Mouse (Mus musculus): ENCODE results near the gene Xpo4. TPM values are rescaled to one million over a fixed set of nuclear protein-coding genes. Genes with fewer than 3 reads are reported as not detected.

Gene Xpo4
- total and polyA plus RNA-seq, 3 experiments, result 3.2 to 33.6 (median 28.5) TPM

DNA sequence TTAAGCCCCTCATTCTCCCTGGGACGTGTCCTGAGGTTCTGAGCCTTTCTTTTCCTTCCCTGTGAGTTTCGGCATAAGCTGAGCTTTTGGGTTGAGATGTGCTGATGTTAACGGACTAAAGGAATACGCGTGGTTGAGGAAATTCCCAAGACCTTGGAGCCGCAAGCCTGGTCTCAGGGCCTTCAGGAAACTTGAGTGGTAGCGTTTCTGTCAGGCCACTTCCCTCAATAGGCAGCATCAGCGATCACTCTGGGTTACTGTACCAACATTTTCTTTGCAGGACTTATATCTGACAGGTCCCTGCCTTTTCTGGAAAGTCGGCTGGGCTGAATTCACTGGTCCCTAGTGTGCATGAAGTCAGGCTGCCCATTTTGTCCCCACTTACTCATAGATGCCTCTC, 128.4 kb downstream of the Xpo4 start:
- DNase-seq, result no peak

- no peak for DNase-seq
Measured at GRCm38 (mm10) chr14:57535646-57536045, 129.6 kb downstream of the Xpo4 start.

- no peak for DNase-seq
Measured at GRCm38 (mm10) chr14:57534961-57535360, 130.3 kb downstream of the Xpo4 start.

DNA sequence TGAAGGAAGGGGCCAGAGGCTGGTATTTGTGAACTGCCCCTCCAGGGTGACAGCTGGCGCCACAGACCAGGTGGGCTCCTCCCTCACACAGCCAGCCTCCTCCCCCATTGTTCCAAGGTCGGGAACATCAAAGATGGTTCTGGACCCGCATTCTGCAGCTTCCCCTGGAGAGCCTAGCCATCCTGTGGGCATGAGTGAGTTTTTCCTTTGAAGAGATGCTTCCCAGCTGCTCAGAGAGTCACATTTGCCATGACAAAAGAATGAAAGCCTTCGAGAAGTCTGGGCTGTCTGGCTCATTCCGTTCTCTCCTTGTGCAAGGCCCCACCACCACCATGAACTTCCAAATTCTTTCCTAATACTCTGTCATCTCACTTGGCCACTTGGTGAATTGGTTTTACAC, 130.9 kb downstream of the Xpo4 start:
- no peak for DNase-seq

GRCm38 (mm10) chr14:57533841-57534240, 131.4 kb downstream of the Xpo4 start:
- no peak for DNase-seq

GRCm38 (mm10) chr14:57533214-57533613, 132.0 kb downstream of the Xpo4 start:
- DNase-seq, result peak; percentile 47

- DNase-seq, result no peak
Measured at GRCm38 (mm10) chr14:57532577-57532976, 132.7 kb downstream of the Xpo4 start.

DNA sequence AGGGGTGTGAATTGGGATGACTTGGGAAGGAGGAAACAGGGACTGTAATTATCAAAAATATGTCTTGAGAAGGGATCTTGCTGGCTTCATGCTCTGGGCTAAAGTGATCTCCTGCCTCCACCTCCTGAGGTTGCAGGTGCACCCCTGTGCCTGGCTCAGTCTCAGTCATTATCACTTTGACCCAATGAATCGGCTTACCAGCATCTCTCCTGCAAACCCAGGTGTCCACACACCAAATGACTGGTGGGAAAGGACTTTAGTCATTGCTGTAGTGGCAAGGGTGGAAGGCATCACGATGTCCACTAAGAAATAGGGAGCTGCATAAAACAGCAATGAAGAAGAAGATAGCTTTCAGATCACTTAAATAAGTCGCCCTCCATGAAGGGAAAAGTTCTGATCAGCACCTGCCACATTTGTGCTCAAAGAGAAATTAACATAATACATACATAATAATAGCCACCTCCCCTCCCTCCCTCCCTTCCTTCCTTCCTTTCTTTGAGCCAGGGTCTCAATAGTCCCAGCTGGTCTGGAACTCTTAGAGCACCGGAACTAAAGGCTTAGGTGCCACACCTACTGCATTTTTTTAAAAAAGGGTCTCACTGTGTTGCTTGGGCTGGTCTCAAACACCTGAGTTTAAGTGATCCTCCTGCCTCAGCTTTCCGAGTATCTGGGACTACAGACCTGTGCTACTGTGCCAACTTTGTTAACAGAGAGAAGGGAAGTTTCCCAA, 135.3 kb downstream of the Xpo4 start:
- DNase-seq, result no peak

DNA sequence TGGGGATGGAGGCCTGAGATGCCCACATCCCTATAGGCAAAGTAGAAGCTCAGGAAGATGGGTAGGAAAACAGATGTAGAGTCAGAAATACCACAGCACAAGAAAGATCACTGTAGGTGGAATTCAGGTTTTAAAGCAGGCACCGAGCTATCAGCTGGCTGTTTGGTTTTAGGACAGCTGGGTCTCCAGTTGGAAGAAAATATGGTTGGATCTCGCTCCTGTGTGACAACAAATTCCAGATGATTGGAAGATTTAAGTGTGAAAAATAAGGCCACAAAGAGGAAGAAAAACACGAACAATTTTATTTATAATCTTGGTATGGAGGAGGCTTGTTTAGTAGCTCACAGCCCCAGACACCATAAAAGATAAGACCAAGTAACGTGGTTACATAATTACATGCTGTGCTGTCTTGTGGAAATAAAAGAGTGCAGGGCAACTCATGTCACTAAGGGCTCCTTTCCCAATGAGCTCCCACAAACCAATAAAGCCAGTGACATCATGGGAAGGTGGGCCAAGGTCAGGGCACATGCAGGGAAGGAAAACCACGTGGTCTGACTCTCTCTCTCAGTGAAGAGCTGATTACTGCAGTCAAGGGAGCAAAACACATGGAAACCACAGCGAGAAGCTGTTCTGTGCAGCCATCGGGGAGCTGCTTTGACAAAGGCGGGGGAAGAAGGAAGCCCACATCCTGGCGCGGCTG, 136.0 kb downstream of the Xpo4 start:
- DNase-seq, result peak; percentile 85

GRCm38 (mm10) chr14:57527598-57527997, 137.6 kb downstream of the Xpo4 start:
- no peak for DNase-seq

Other genes with a start within 250 kb of the Xpo4 start
- gene Ift88, start 241.4 kb downstream of the Xpo4 start, total RNA-seq (2021), result 10 to 100 TPM; 10.9 to 13.9 TPM
- gene Ift88, start 241.4 kb downstream of the Xpo4 start, polyA plus RNA-seq (2012; rRNA removed), result 2.1 and 2.5 TPM in 2 replicates
- gene Il17d, start 140.7 kb downstream of the Xpo4 start, total RNA-seq (2021), result 1 to 10 TPM; 2.0 to 2.6 TPM
- gene Il17d, start 140.7 kb downstream of the Xpo4 start, polyA plus RNA-seq (2012; rRNA removed), result 19.4 and 23.9 TPM in 2 replicates
- gene Eef1akmt1, start 93.8 kb downstream of the Xpo4 start, total RNA-seq (2021), result 10 to 100 TPM; 28.4 to 29.4 TPM
- gene Eef1akmt1, start 93.8 kb downstream of the Xpo4 start, polyA plus RNA-seq (2012; rRNA removed), result 5.1 and 5.7 TPM in 2 replicates
- gene Gm49361, start 80.7 kb upstream of the Xpo4 start, total RNA-seq (2021), result 1 to 10 TPM in 1 of 2 experiments, not detected in 1; 3.5 TPM
- not detected in 2 replicates for gene Gm49361, start 80.7 kb upstream of the Xpo4 start, polyA plus RNA-seq (2012; rRNA removed)
- gene Lats2, start 93.0 kb upstream of the Xpo4 start, total RNA-seq (2021), result 10 to 100 TPM; 43.0 to 44.4 TPM
- 92.0 and 94.2 TPM in 2 replicates for gene Lats2, start 93.0 kb upstream of the Xpo4 start, polyA plus RNA-seq (2012; rRNA removed)
- 10 to 100 TPM; 63.5 to 98.8 TPM for gene Sap18, start 132.8 kb upstream of the Xpo4 start, total RNA-seq (2021)
- gene Sap18, start 132.8 kb upstream of the Xpo4 start, polyA plus RNA-seq (2012; rRNA removed), result 24.4 and 32.8 TPM in 2 replicates
- under 1 TPM; 0.28 to 0.72 TPM for gene Ska3, start 160.8 kb upstream of the Xpo4 start, total RNA-seq (2021)
- gene Ska3, start 160.8 kb upstream of the Xpo4 start, polyA plus RNA-seq (2012; rRNA removed), result 0.06 and 0.39 TPM in 2 replicates
- gene Mrpl57, start 160.8 kb upstream of the Xpo4 start, total RNA-seq (2021), result 100 to 1,000 TPM; 118 to 127 TPM
- 58.8 and 68.4 TPM in 2 replicates for gene Mrpl57, start 160.8 kb upstream of the Xpo4 start, polyA plus RNA-seq (2012; rRNA removed)
- 10 to 100 TPM; 36.5 to 40.5 TPM for gene Zdhhc20, start 224.8 kb upstream of the Xpo4 start, total RNA-seq (2021)
- 3.8 and 5.1 TPM in 2 replicates for gene Zdhhc20, start 224.8 kb upstream of the Xpo4 start, polyA plus RNA-seq (2012; rRNA removed)

Data from adrenal gland, adult 2 months (tissue).